Mouse (Mus musculus) CH12.LX (cell line): ENCODE results near the gene Rusc2. TPM values are rescaled to one million over a fixed set of nuclear protein-coding genes. Genes with fewer than 3 reads are reported as not detected.
A peak's percentile ranks its signal among the peaks of the same experiment; 100 is the strongest.

Experiments
- DNase-seq: peaks from one replicate; pipeline ENCODE4 v3.0.0-alpha.2; 2013; ENCODE audit errors: extremely low read depth
- H3K27ac ChIP-seq: 2 replicates; pipeline ENCODE4 v1.5.1; 2012; ENCODE audit warnings: low read depth, mild to moderate bottlenecking, control low read depth, moderate library complexity; ENCODE audit not compliant: insufficient read depth
- H3K27me3 ChIP-seq: replicated peaks from 2 replicates; pipeline ENCODE3; 2012; ENCODE audit warnings: inconsistent platforms
- H3K36me3 ChIP-seq, 2 experiments: replicated peaks in 1 of 2; 2 replicates each; pipeline versions ENCODE3 to v1.6.1; 2012; ENCODE audit warnings: inconsistent platforms in 1 of 2, low read length in 1 of 2, mild to moderate bottlenecking in 1 of 2, mixed read lengths in 1 of 2, moderate library complexity in 1 of 2; ENCODE audit not compliant: control insufficient read depth in 1 of 2, insufficient read depth in 1 of 2
- H3K4me1 ChIP-seq, 2 experiments: 2 replicates each; pipeline ENCODE4 v1.6.1; 2012; ENCODE audit warnings: inconsistent platforms in 1 of 2, moderate library complexity in 1 of 2; ENCODE audit not compliant: insufficient read depth in 2 of 2, control insufficient read depth in 1 of 2
- H3K4me2 ChIP-seq: 2 replicates; pipeline ENCODE4 v1.6.1; 2012; ENCODE audit warnings: low read depth, mild to moderate bottlenecking, control low read depth; ENCODE audit not compliant: poor library complexity, insufficient read depth, severe bottlenecking
- H3K4me3 ChIP-seq, 3 experiments: fragments of 150-350 bp in 1 of 3; sonication (generic) in 1 of 3; replicated peaks in 1 of 3; 2 replicates each; pipeline versions ENCODE3 to v1.5.1; 2011 to 2012; ENCODE audit warnings: low read depth in 2 of 3, low read length in 2 of 3, mild to moderate bottlenecking in 2 of 3, moderate library complexity in 2 of 3, control low read depth in 1 of 3, improper control_type of control experiment in 1 of 3, inconsistent platforms in 1 of 3, mixed read lengths in 1 of 3; ENCODE audit not compliant: poor library complexity in 1 of 3
- H3K79me2 ChIP-seq: replicated peaks from 2 replicates; pipeline ENCODE4 v1.6.1; 2012; ENCODE audit warnings: mild to moderate bottlenecking, moderate library complexity; ENCODE audit not compliant: control insufficient read depth, poor library complexity, insufficient read depth, severe bottlenecking; ENCODE audit errors: extremely low read depth
- H3K9ac ChIP-seq: 2 replicates; pipeline ENCODE4 v1.6.1; 2012; ENCODE audit warnings: low read depth, mild to moderate bottlenecking, control low read depth, moderate library complexity; ENCODE audit not compliant: insufficient read depth
- H3K9me3 ChIP-seq: replicated peaks from 2 replicates; pipeline ENCODE3; 2012; ENCODE audit warnings: low read length, inconsistent platforms, mixed read lengths
- BHLHE40 ChIP-seq: IDR thresholded peaks from 2 replicates; pipeline ENCODE4 v1.6.1; 2011; ENCODE audit warnings: mild to moderate bottlenecking, low read depth, low read length, improper control_type of control experiment
- CHD1 ChIP-seq: IDR thresholded peaks from 2 replicates; pipeline ENCODE4 v1.6.1; 2012; ENCODE audit warnings: low read depth, low read length, improper control_type of control experiment, inconsistent platforms
- CHD2 ChIP-seq: IDR thresholded peaks from 2 replicates; pipeline ENCODE4 v1.6.1; 2011; ENCODE audit warnings: low read length, improper control_type of control experiment
- CTCF ChIP-seq, 2 experiments: IDR thresholded peaks in 1 of 2; conservative IDR thresholded peaks in 1 of 2; 2 replicates each; pipeline ENCODE4 v1.5.1; 2011 to 2012; ENCODE audit warnings: low read depth in 2 of 2, low read length in 2 of 2, improper control_type of control experiment in 1 of 2, inconsistent platforms in 1 of 2, mild to moderate bottlenecking in 1 of 2, moderate library complexity in 1 of 2
- E2F4 ChIP-seq: IDR thresholded peaks from 2 replicates; pipeline ENCODE4 v1.6.1; 2011; ENCODE audit warnings: low read depth, low read length, improper control_type of control experiment; ENCODE audit not compliant: insufficient replicate concordance
- ELF1 ChIP-seq: IDR thresholded peaks from 2 replicates; pipeline ENCODE4 v1.6.1; 2014; ENCODE audit warnings: low read depth, mild to moderate bottlenecking, inconsistent platforms, low read length, improper control_type of control experiment
- EP300 ChIP-seq: IDR thresholded peaks from 2 replicates; pipeline ENCODE4 v1.6.1; 2011; ENCODE audit warnings: low read length, improper control_type of control experiment
- ETS1 ChIP-seq: conservative IDR thresholded peaks from 2 replicates; pipeline ENCODE4 v1.6.1; 2012; ENCODE audit warnings: low read depth, mild to moderate bottlenecking, inconsistent platforms, low read length, improper control_type of control experiment, moderate library complexity
- HCFC1 ChIP-seq: IDR thresholded peaks from 2 replicates; pipeline ENCODE4 v1.6.1; 2012; ENCODE audit warnings: low read depth, mild to moderate bottlenecking, inconsistent platforms, low read length, improper control_type of control experiment
- IRF4 ChIP-seq: IDR thresholded peaks from 2 replicates; pipeline ENCODE4 v1.6.1; 2014; ENCODE audit warnings: low read depth, mild to moderate bottlenecking, inconsistent platforms, low read length, improper control_type of control experiment
- JUN ChIP-seq: IDR thresholded peaks from 2 replicates; pipeline ENCODE4 v1.6.1; 2011; ENCODE audit warnings: low read depth, mild to moderate bottlenecking, low read length, improper control_type of control experiment, moderate library complexity; ENCODE audit not compliant: insufficient read depth
- JUND ChIP-seq: conservative IDR thresholded peaks from 2 replicates; pipeline ENCODE4 v1.6.1; 2011; ENCODE audit warnings: low read depth, low read length, improper control_type of control experiment
- KAT2A ChIP-seq: IDR thresholded peaks from 2 replicates; pipeline ENCODE4 v1.6.1; 2012; ENCODE audit warnings: low read length, improper control_type of control experiment, inconsistent platforms; ENCODE audit not compliant: insufficient replicate concordance
- MAFK ChIP-seq: IDR thresholded peaks from 2 replicates; pipeline ENCODE4 v1.6.1; 2011; ENCODE audit warnings: low read length, improper control_type of control experiment; ENCODE audit not compliant: insufficient replicate concordance
- MAX ChIP-seq: IDR thresholded peaks from 2 replicates; pipeline ENCODE4 v1.6.1; 2011; ENCODE audit warnings: low read length, improper control_type of control experiment
- MAZ ChIP-seq: IDR thresholded peaks from 2 replicates; pipeline ENCODE4 v1.6.1; 2012; ENCODE audit warnings: low read depth, mild to moderate bottlenecking, inconsistent platforms, low read length, improper control_type of control experiment, moderate library complexity
- MXI1 ChIP-seq: IDR thresholded peaks from 2 replicates; pipeline ENCODE4 v1.6.1; 2011; ENCODE audit warnings: mild to moderate bottlenecking, low read depth, low read length, improper control_type of control experiment
- MYC ChIP-seq: IDR thresholded peaks from 2 replicates; pipeline ENCODE4 v1.6.1; 2011; ENCODE audit warnings: low read depth, mild to moderate bottlenecking, improper control_type of control experiment, low read length
- NRF1 ChIP-seq: IDR thresholded peaks from 2 replicates; pipeline ENCODE4 v1.6.1; 2014; ENCODE audit warnings: low read depth, mild to moderate bottlenecking, inconsistent platforms, low read length, improper control_type of control experiment, moderate library complexity
- PAX5 ChIP-seq: IDR thresholded peaks from 2 replicates; pipeline ENCODE4 v1.6.1; 2012; ENCODE audit warnings: low read length, inconsistent platforms, mixed read lengths
- POLR2AphosphoS2 ChIP-seq: IDR thresholded peaks from 2 replicates; pipeline ENCODE4 v1.6.1; 2011; ENCODE audit warnings: low read depth, low read length, improper control_type of control experiment
- RAD21 ChIP-seq: IDR thresholded peaks from 2 replicates; pipeline ENCODE4 v1.6.1; 2011; ENCODE audit warnings: low read depth, mild to moderate bottlenecking, low read length, improper control_type of control experiment, moderate library complexity
- RCOR1 ChIP-seq: conservative IDR thresholded peaks from 2 replicates; pipeline ENCODE4 v1.6.1; 2012; ENCODE audit warnings: low read depth, mild to moderate bottlenecking, inconsistent platforms, low read length, improper control_type of control experiment
- SIN3A ChIP-seq: IDR thresholded peaks from 2 replicates; pipeline ENCODE4 v1.6.1; 2012; ENCODE audit warnings: low read length, improper control_type of control experiment, inconsistent platforms
- SMC3 ChIP-seq: IDR thresholded peaks from 2 replicates; pipeline ENCODE4 v1.6.1; 2011; ENCODE audit warnings: low read depth, low read length, improper control_type of control experiment
- TBP ChIP-seq: conservative IDR thresholded peaks from 2 replicates; pipeline ENCODE4 v1.6.1; 2011; ENCODE audit warnings: low read depth, low read length, improper control_type of control experiment
- TCF12 ChIP-seq: IDR thresholded peaks from 2 replicates; pipeline ENCODE4 v1.6.1; 2014; ENCODE audit warnings: low read depth, mild to moderate bottlenecking, inconsistent platforms, low read length, improper control_type of control experiment
- UBTF ChIP-seq: IDR thresholded peaks from 2 replicates; pipeline ENCODE4 v1.6.1; 2012; ENCODE audit warnings: low read depth, mild to moderate bottlenecking, inconsistent platforms, low read length, improper control_type of control experiment, moderate library complexity
- USF1 ChIP-seq: IDR thresholded peaks from 2 replicates; pipeline ENCODE4 v1.6.1; 2014; ENCODE audit warnings: low read depth, mild to moderate bottlenecking, inconsistent platforms, low read length, improper control_type of control experiment
- USF2 ChIP-seq: conservative IDR thresholded peaks from 2 replicates; pipeline ENCODE4 v1.6.1; 2011; ENCODE audit warnings: low read depth, low read length, improper control_type of control experiment
- ZC3H11A ChIP-seq: IDR thresholded peaks from 2 replicates; pipeline ENCODE4 v1.6.1; 2012; ENCODE audit warnings: low read depth, mild to moderate bottlenecking, inconsistent platforms, low read length, improper control_type of control experiment
- ZMIZ1 ChIP-seq: IDR thresholded peaks from 2 replicates; pipeline ENCODE4 v1.6.1; 2012; ENCODE audit warnings: low read depth, mild to moderate bottlenecking, inconsistent platforms, low read length, improper control_type of control experiment
- ZNF384 ChIP-seq: IDR thresholded peaks from 2 replicates; pipeline ENCODE4 v1.6.1; 2012; ENCODE audit warnings: low read depth, low read length, improper control_type of control experiment, inconsistent platforms
- dilution Hi-C: fragments of 300-500 bp; cut with MboI; formaldehyde crosslinking; loops from 2 replicates; pipeline ENCODE4 v1.14.3; 2020; ENCODE audit warnings: low sequenced_read_pairs; ENCODE audit not compliant: extremely low pct_unique_long_range_greater_than_20kb, extremely low pct_ligation_motif_present
- in situ Hi-C: fragments of 300-500 bp; cut with MboI; formaldehyde crosslinking; loops from 3 replicates; pipeline ENCODE4 v1.14.3; 2019; ENCODE audit warnings: low sequenced_read_pairs, low pct_ligation_motif_present, low pct_unique_long_range_greater_than_20kb, mixed read lengths
- polyA plus RNA-seq: library from polyadenylated mRNA; unstranded; fragments of >175 nt; gene quantifications from 2 replicates; pipeline ENCODE4 v1.2.1, GENCODE M21; 2012; ENCODE audit warnings: low read depth; ENCODE audit not compliant: insufficient read length
- total RNA-seq, 2 experiments: library from RNA; depleted of rRNA; stranded (reverse); fragments of 300-350 nt in 1 of 2; fragments of >200 nt in 1 of 2; gene quantifications; 2 replicates each; pipeline ENCODE4 v1.2.3; 2012 to 2014

Rusc2 gene
- total and polyA plus RNA-seq, 3 experiments = not detected

DNA sequence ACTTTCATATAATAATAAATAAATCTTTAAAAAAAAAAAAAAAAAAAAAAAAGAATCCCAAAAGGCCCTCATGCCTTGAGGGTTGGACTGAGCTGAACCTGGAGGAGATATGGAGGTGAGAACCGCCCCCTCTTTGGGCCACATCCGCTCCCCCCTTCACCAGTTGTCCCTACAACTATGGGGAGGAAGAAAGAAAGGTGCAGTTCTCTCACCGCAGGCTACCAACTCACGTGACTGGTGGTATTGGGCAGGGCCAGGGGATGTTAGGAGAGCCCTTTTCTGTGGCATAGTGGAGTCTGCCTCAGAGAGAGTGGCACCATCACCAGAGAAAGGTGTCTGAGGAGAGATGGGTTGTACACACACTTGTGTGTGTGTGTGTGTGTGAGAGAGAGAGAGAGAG, 74.7 kb downstream of the Rusc2 start:
- DNase-seq = peak; percentile 56
- H3K9me3 ChIP-seq = peaks cover 9% of the 10 kb centered on the region
- H3K79me2 ChIP-seq = no peaks in the 10 kb centered on the region
- H3K4me1 ChIP-seq = peaks cover 21 to 57% of the 10 kb centered on the region in 2 experiments
- H3K4me2 ChIP-seq = no peak overlapping the region
- peaks cover 3% of the 10 kb centered on the region for H3K27me3 ChIP-seq
- in situ Hi-C loops (no loop called here), dilution Hi-C loops (no loop called here)
- H3K9ac ChIP-seq = no peak overlapping the region
- H3K27ac ChIP-seq = no peak overlapping the region
- TF ChIP-seq ELF1 (no peak), MAX (peak; percentile 18), TCF12 (no peak), MAZ (no peak), BHLHE40 (peak; percentile 92), HCFC1 (no peak), JUN (no peak), ZC3H11A (no peak), ETS1 (0 out of 2 replicates have a peak, but pooled peaks have one; percentile 13), MAFK (no peak), NRF1 (no peak), ZMIZ1 (no peak), USF1 (peak; percentile 57), SIN3A (no peak), MYC (no peak), E2F4 (no peak), PAX5 (no peak), EP300 (no peak), RCOR1 (no peak), KAT2A (no peak), RAD21 (no peak)
- peaks cover 0 to 13% of the 10 kb centered on the region in 2 experiments for H3K36me3 ChIP-seq
- H3K4me3 ChIP-seq = no peak overlapping the region

GRCm38 (mm10) chr4:43457124-43457523, 75.3 kb downstream of the Rusc2 start:
- peaks cover 21 to 55% of the 10 kb centered on the region in 2 experiments for H3K4me1 ChIP-seq
- in situ Hi-C loops (no loop called here), dilution Hi-C loops (no loop called here)
- H3K27ac ChIP-seq = no peak overlapping the region
- peaks cover 4% of the 10 kb centered on the region for H3K9me3 ChIP-seq
- H3K9ac ChIP-seq = no peak overlapping the region
- peaks cover 3% of the 10 kb centered on the region for H3K27me3 ChIP-seq
- peak; percentile 64 for DNase-seq
- H3K79me2 ChIP-seq = no peaks in the 10 kb centered on the region
- H3K36me3 ChIP-seq = peaks cover 0 to 7% of the 10 kb centered on the region in 2 experiments
- H3K4me2 ChIP-seq = peak overlapping the region; percentile 41
- no peak overlapping the region for H3K4me3 ChIP-seq
- TF ChIP-seq CHD1 = no peak
- TF ChIP-seq HCFC1 = no peak
- TF ChIP-seq USF1 = no peak
- peak; percentile 57 for TF ChIP-seq EP300
- no peak for TF ChIP-seq MAX
- no peak for TF ChIP-seq MYC
- no peak for TF ChIP-seq KAT2A
- peak; percentile 76 for TF ChIP-seq TCF12
- no peak for TF ChIP-seq NRF1
- no peak for TF ChIP-seq MAFK
- no peak for TF ChIP-seq JUND
- no peak for TF ChIP-seq TBP
- 0 out of 2 replicates have a peak, but pooled peaks have one; percentile 34 for TF ChIP-seq UBTF
- TF ChIP-seq USF2 = no peak
- no peak for TF ChIP-seq POLR2AphosphoS2
- TF ChIP-seq IRF4 = peak; percentile 35; the same call in 1 of the 2 replicates
- TF ChIP-seq MXI1 = no peak
- TF ChIP-seq CTCF (conservative IDR thresholded peaks at IDR 0.05 in 1 of 2, IDR thresholded peaks at IDR 0.05 in 1 of 2; ENCODE audit: low read depth in 2 of 2, low read length in 2 of 2) = no peak
- TF ChIP-seq SMC3 = no peak
- TF ChIP-seq ETS1 = peak; percentile 64
- no peak for TF ChIP-seq ZMIZ1
- no peak for TF ChIP-seq ZNF384
- TF ChIP-seq CHD2 = 0 out of 2 replicates have a peak, but pooled peaks have one; percentile 10
- TF ChIP-seq PAX5 = no peak
